Mouse (Mus musculus) hindbrain, embryonic 13.5 days (tissue): ENCODE results near the gene Slc13a3. TPM values are rescaled to one million over a fixed set of nuclear protein-coding genes. Genes with fewer than 3 reads are reported as not detected.

ENCODE experiments used
- ATAC-seq: fragments of 200-750 bp; cut with Nextera tagmentation; 2 replicates; pipeline ENCODE4 v1.8.0; 2017; ENCODE audit warnings: moderate TSS enrichment; ENCODE audit not compliant: low FRiP score
- H3K27ac ChIP-seq: fragments of 300-500 bp; sonication (generic); 2 replicates; pipeline ENCODE4 v1.5.1; 2015; ENCODE audit warnings: inconsistent platforms, mild to moderate bottlenecking, moderate library complexity
- H3K27me3 ChIP-seq: fragments of 300-500 bp; sonication (generic); 2 replicates; pipeline ENCODE4 v1.6.1; 2015; ENCODE audit warnings: mild to moderate bottlenecking, inconsistent platforms
- H3K36me3 ChIP-seq: fragments of 300-500 bp; sonication (generic); 2 replicates; pipeline ENCODE4 v1.6.1; 2015; ENCODE audit warnings: mild to moderate bottlenecking, inconsistent platforms
- H3K4me1 ChIP-seq: fragments of 300-500 bp; sonication (generic); replicated peaks from 2 replicates; pipeline ENCODE4 v1.6.1; 2015; ENCODE audit warnings: inconsistent platforms
- H3K4me2 ChIP-seq: fragments of 300-500 bp; sonication (generic); 2 replicates; pipeline ENCODE4 v1.6.1; 2015; ENCODE audit warnings: inconsistent platforms, mild to moderate bottlenecking, moderate library complexity
- H3K4me3 ChIP-seq: fragments of 300-500 bp; sonication (generic); 2 replicates; pipeline ENCODE4 v1.5.1; 2015; ENCODE audit warnings: mild to moderate bottlenecking, inconsistent platforms
- H3K9ac ChIP-seq: fragments of 300-500 bp; sonication (generic); 2 replicates; pipeline ENCODE4 v1.6.1; 2015; ENCODE audit warnings: mild to moderate bottlenecking, inconsistent platforms
- H3K9me3 ChIP-seq: fragments of 300-500 bp; sonication (generic); 2 replicates; pipeline ENCODE4 v1.6.1; 2016; ENCODE audit warnings: inconsistent platforms
- WGBS: fragments of 180-500 bp; shearing (Covaris S2); methylation state at CpG from one replicate; pipeline ENCODE4 v1.1.7; 2015; 5-methylcytosine and 5-hydroxymethylcytosine counted together
- polyA plus RNA-seq: library from polyadenylated mRNA; unstranded; fragments of >200 nt; fragmentation: Nextera tagmentation; extraction: Ambion mirVana; gene quantifications from 2 replicates; pipeline ENCODE4 v1.2.1, GENCODE M21; 2015

Gene Slc13a3
- polyA plus RNA-seq, 1 experiment from 2014 or later = 2.6 TPM

DNA sequence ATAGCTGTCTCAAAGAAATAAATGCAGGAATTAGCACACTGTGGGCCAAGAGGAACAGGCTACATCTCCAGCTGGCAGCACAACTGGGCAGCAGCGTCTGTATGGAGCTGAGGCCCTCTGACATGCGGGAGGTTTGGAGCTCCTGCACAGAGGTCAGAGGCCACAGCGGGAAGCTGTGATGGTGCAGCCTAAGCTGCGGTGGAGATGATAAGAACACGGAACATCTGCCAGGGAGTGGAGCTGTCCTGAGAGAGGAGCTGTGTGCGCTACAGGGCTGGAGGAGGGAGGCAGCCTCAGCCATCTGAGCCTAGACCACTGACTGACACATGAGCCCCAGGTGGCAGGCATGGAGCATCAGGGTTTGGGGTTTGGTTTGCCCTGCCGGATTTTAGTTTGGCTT is 44.3 kb downstream of the Slc13a3 start:
- H3K27ac ChIP-seq = no peak overlapping the region
- no peaks in the 10 kb centered on the region for H3K27me3 ChIP-seq
- ATAC-seq = no peak
- H3K4me3 ChIP-seq = no peak overlapping the region
- no peaks in the 10 kb centered on the region for H3K36me3 ChIP-seq
- H3K4me2 ChIP-seq = no peak overlapping the region
- H3K9ac ChIP-seq = no peak overlapping the region
- WGBS = 60% methylated on average over 7 of the region's 7 CpGs
- H3K9me3 ChIP-seq = no peaks in the 10 kb centered on the region
- H3K4me1 ChIP-seq = no peaks in the 10 kb centered on the region

DNA sequence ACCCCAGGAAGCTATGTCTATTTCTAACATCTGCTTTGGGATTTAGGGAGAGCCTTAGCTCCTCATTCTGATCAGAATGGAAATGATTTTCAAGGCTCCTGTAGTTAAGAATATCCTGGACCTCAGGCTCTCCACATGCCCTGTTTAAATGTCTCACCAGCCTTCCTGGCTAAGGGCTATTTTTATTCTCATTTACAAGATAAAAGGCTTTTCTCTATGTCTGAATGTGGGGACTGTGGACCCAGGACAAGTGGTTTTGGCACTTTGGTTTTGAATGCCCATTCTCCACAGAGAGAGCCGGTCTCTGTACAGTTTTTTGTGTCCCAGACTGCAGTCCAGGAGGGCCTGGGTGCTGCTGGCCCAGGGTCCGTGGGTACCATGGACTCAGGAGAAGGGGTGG is 52.8 kb downstream of the Slc13a3 start:
- H3K4me1 ChIP-seq = peaks cover 30% of the 10 kb centered on the region
- peak overlapping the region; percentile 64 for H3K27ac ChIP-seq
- no peaks in the 10 kb centered on the region for H3K27me3 ChIP-seq
- WGBS = 42% methylated on average over 2 of the region's 2 CpGs
- H3K4me3 ChIP-seq = no peak overlapping the region
- no peaks in the 10 kb centered on the region for H3K9me3 ChIP-seq
- H3K4me2 ChIP-seq = no peak overlapping the region
- no peak for ATAC-seq
- H3K9ac ChIP-seq = peak overlapping the region; percentile 35
- H3K36me3 ChIP-seq = no peaks in the 10 kb centered on the region

DNA sequence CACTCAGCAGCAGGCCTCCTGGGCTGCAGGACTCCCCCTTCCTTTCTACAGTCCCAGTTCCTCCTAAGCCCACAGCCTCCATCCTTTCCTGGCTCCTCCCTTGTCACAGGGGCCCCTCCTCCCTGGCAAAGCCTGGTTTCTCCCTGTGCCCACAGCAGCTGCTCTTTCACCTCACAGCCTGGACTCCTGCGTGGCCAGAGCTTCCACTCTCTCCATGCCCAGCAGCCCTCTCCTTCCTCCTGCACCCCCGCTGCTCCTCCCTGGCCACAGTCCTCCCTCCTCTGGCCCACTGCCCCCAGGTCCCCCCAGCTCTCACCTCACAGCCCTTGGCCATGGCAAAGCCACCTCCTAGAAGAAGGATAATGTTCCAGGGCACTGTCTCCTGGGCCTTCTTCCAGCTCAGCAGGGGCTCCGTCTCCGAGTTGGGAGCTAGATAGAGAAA is 53.3 kb downstream of the Slc13a3 start:
- no peaks in the 10 kb centered on the region for H3K27me3 ChIP-seq
- H3K4me1 ChIP-seq = peaks cover 35% of the 10 kb centered on the region
- WGBS = 44% methylated on average over 4 of the region's 4 CpGs
- H3K9ac ChIP-seq = peak overlapping the region; percentile 35
- no peak overlapping the region for H3K4me2 ChIP-seq
- H3K27ac ChIP-seq = peak overlapping the region; percentile 64
- H3K9me3 ChIP-seq = no peaks in the 10 kb centered on the region
- no peak overlapping the region for H3K4me3 ChIP-seq
- H3K36me3 ChIP-seq = no peaks in the 10 kb centered on the region
- ATAC-seq = peak; percentile 17; the same call in 1 of the 2 replicates

DNA sequence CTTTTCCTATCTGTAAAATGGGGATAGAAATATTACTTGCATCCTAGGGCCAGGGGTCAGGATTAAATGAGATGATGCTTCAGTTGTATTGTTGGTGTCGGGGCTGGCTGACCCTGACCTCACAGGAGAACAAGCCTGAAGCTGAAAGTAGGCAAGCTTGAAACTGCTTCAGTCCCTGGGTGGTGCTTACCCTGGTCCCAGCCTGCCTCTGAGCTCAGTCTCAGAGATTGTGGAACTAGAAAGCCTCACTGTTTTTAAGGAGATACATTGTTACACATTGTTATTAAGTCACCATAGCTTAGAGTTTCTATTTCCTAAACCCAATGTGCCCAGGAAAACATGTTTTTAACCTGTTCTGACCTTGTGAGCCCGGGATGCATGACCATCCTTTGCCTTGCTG is 54.5 kb downstream of the Slc13a3 start:
- 90% methylated on average over 2 of the region's 2 CpGs for WGBS
- Histone ChIP-seq H3K27me3 (no peaks in the 10 kb centered on the region), H3K27ac (no peak overlapping the region), H3K4me2 (no peak overlapping the region), H3K4me1 (peaks cover 45% of the 10 kb centered on the region), H3K9me3 (no peaks in the 10 kb centered on the region), H3K9ac (no peak overlapping the region), H3K36me3 (no peaks in the 10 kb centered on the region), H3K4me3 (no peak overlapping the region)
- ATAC-seq = no peak

DNA sequence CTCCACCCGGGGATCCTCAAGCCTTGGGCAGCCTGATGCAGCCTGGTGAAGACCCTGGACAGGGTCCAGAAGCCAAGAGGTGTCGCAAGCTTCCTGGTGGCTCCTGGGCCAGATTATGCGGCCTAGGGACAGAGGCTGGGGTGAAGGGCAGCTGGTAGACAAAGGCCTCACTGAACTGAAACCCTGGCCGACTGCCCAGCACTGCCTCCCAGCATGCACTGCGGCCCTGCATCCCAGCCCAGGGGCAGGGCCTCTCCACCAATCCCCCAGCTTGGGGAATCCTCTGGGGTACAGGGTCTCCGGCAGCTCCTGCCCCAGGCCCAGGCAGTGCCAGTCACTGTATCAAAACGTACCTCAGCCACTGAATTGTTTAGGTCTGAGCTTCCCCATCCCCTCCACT is 55.7 kb downstream of the Slc13a3 start:
- ATAC-seq = no peak
- Histone ChIP-seq H3K9ac (0 out of 2 replicates have a peak overlapping the region, but pooled peaks have one; percentile 2), H3K4me2 (no peak overlapping the region), H3K9me3 (no peaks in the 10 kb centered on the region), H3K27me3 (no peaks in the 10 kb centered on the region), H3K36me3 (no peaks in the 10 kb centered on the region), H3K27ac (peak overlapping the region; percentile 63), H3K4me1 (peaks cover 45% of the 10 kb centered on the region), H3K4me3 (no peak overlapping the region)
- 33% methylated on average over 7 of the region's 7 CpGs for WGBS

DNA sequence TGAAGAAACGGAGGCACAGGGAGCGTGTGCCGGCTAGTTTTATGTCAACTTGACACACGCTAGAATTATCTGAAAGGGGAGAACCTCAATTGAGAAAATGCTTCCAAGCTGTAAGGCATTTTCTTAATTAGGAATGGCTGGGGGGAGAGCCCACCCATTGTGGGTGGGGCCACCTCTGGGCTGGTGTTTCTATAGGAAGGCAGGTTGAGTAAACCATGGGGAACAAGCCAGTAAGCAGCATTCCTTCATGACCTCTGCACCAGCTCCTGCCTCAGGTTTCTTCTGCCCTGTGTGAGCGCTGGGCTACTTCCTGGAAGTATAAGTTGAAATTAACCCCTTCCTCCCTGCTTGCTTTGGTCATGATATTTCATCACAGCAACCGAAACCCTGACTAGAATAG is 57.2 kb downstream of the Slc13a3 start:
- WGBS = 72% methylated on average over 6 of the region's 6 CpGs
- no peaks in the 10 kb centered on the region for H3K27me3 ChIP-seq
- no peak overlapping the region for H3K4me3 ChIP-seq
- H3K9ac ChIP-seq = no peak overlapping the region
- ATAC-seq = no peak
- no peaks in the 10 kb centered on the region for H3K9me3 ChIP-seq
- H3K36me3 ChIP-seq = no peaks in the 10 kb centered on the region
- peaks cover 45% of the 10 kb centered on the region for H3K4me1 ChIP-seq
- H3K27ac ChIP-seq = no peak overlapping the region
- no peak overlapping the region for H3K4me2 ChIP-seq

DNA sequence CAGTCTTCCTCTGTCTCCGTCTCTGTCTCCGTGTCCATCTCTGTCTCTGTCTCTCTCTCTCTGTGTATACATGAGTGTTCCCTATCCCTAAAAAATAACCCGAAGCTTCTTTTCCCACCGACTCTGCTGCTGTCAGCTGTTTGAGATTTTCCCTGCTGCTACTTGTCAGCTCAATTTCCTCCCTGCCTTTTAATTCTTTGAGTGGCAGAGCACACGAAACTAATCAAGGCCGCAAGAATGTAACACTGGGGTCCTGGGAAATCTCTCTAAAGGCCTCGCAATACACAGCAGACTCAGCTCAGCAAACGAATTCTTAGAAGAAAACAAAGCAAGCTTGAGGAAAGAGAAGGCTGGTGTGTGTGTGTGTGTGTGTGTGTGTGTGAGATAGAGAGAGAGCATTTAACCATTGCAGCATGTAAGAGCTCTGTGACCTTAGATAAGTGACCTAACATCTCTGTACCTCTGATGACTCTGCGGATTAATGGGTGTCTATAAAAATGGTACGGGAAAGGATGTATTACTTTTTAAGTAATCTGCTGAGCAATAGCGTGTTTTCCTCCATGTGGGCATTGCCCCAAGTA is 57.8 kb downstream of the Slc13a3 start:
- Histone ChIP-seq H3K9me3 (no peaks in the 10 kb centered on the region), H3K4me2 (no peak overlapping the region), H3K4me3 (no peak overlapping the region), H3K4me1 (peaks cover 41% of the 10 kb centered on the region), H3K27me3 (no peaks in the 10 kb centered on the region), H3K27ac (peak overlapping the region; percentile 55; the same call in 1 of the 2 replicates), H3K9ac (no peak overlapping the region), H3K36me3 (no peaks in the 10 kb centered on the region)
- ATAC-seq = no peak
- WGBS = 50% methylated on average over 11 of the region's 11 CpGs

DNA sequence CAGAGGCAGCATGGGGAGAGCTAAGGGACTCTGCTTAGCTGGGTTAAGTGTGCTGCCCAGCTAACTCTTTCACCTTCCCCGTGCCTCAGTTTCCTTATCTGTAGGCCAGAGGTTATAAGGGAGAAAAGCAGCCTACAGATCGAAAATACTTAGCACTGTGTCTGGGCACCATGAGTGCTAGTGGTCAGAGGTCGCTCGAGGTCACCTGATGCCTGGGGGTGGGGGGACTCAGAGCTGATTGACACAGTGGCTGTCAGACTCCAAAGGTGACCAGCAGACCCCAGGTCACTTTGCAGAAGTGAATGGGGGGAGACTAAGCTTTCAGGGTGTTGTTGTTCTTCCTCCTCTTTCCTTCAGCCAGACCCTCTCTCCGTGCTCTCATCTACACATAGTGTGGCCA is 58.7 kb downstream of the Slc13a3 start:
- peaks cover 33% of the 10 kb centered on the region for H3K4me1 ChIP-seq
- H3K9me3 ChIP-seq = no peaks in the 10 kb centered on the region
- no peak for ATAC-seq
- H3K4me2 ChIP-seq = no peak overlapping the region
- no peaks in the 10 kb centered on the region for H3K36me3 ChIP-seq
- no peak overlapping the region for H3K4me3 ChIP-seq
- H3K27me3 ChIP-seq = no peaks in the 10 kb centered on the region
- peak overlapping the region; percentile 55 for H3K27ac ChIP-seq
- 77% methylated on average over 5 of the region's 5 CpGs for WGBS
- H3K9ac ChIP-seq = no peak overlapping the region

DNA sequence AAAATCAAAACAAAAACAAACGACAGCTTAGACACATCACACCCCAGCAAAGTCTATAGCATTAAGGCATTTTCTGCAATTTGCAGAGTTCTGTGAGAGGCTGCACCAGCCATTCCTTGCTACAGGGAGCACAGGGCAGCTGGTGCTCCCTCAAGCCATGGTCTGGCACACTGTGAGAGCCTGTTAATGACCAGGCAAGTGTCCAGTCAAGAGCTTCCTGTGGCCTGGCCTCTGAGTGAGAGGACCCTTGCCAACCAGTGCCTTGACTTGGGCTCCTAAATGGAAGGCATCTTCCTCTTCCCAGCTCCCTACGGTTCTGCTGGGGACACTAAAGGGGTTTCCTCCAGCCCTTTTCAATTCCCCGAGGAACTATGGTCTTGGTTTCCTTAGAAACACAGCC is 59.1 kb downstream of the Slc13a3 start:
- no peaks in the 10 kb centered on the region for H3K36me3 ChIP-seq
- H3K27me3 ChIP-seq = no peaks in the 10 kb centered on the region
- 40% methylated on average over 3 of the region's 3 CpGs for whole genome bisulfite sequencing
- no peak overlapping the region for H3K4me3 ChIP-seq
- H3K4me1 ChIP-seq = peaks cover 31% of the 10 kb centered on the region
- peak overlapping the region; percentile 48; the same call in 1 of the 2 replicates for H3K27ac ChIP-seq
- H3K9me3 ChIP-seq = no peaks in the 10 kb centered on the region
- no peak overlapping the region for H3K9ac ChIP-seq
- no peak for ATAC-seq
- H3K4me2 ChIP-seq = no peak overlapping the region

DNA sequence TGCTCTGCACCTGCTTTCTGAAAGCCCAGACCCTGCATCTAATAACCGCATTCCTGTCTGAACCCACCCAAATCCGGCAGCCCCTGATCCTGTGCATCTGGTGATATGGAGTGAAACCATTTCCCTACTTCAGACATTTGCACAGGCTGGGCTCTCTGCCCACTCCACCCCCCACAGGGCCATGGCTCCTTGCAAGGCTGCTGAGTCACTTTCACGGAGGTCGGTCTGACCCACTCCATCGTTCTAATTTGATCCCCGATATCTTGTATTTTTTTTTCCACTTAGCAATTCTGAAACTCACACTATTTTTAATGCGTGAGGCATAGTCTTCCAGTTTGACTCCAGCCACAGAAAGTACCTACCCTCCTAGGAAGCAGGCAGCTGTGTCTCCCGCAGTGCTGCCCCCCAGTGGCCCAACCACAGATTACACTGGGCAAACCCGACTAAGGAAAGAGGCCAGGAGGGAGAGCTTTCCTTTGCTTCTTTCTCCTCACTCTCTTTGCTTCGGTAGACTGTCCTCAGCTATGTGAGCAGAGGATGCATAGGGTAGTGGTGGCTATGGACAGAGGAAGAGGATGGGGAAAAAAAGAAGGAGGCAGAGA is 65.2 kb downstream of the Slc13a3 start:
- H3K36me3 ChIP-seq = no peaks in the 10 kb centered on the region
- ATAC-seq = no peak

DNA sequence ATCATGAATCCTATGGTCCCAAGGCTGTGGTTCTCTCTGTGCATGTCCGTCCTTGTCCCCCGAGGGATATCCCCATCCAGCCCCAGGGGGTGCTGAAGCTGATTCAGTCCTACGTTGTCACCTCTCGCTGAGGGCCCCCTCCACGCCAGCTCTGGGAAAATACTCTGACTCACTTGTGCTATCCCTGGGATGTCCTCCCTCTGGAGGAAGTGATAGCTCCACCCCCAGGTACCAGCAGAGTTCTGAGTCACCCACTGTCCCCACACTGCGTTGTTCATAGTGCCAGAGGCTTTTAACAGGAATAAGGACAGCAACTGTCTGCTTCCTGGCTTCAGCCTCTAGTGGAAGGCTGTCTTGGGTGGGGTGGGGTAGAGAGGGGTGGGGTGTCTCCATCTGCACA is 67.7 kb downstream of the Slc13a3 start:
- H3K27me3 ChIP-seq = no peaks in the 10 kb centered on the region
- no peaks in the 10 kb centered on the region for H3K9me3 ChIP-seq
- no peak overlapping the region for H3K9ac ChIP-seq
- H3K27ac ChIP-seq = no peak overlapping the region
- ATAC-seq = no peak
- no peaks in the 10 kb centered on the region; the same call in 1 of the 2 replicates for H3K4me1 ChIP-seq
- no peak overlapping the region for H3K4me3 ChIP-seq
- H3K36me3 ChIP-seq = no peaks in the 10 kb centered on the region
- WGBS = 79% methylated on average over 6 of the region's 6 CpGs
- no peak overlapping the region for H3K4me2 ChIP-seq

More for the DNA sequence above, 65.2 kb downstream of the Slc13a3 start:
- Histone ChIP-seq H3K4me2 (no peak overlapping the region), H3K9me3 (no peaks in the 10 kb centered on the region), H3K27me3 (no peaks in the 10 kb centered on the region), H3K4me3 (no peak overlapping the region), H3K27ac (no peak overlapping the region), H3K4me1 (no peaks in the 10 kb centered on the region; the same call in 1 of the 2 replicates), H3K9ac (no peak overlapping the region)
- 43% methylated on average over 10 of the region's 10 CpGs for WGBS

DNA sequence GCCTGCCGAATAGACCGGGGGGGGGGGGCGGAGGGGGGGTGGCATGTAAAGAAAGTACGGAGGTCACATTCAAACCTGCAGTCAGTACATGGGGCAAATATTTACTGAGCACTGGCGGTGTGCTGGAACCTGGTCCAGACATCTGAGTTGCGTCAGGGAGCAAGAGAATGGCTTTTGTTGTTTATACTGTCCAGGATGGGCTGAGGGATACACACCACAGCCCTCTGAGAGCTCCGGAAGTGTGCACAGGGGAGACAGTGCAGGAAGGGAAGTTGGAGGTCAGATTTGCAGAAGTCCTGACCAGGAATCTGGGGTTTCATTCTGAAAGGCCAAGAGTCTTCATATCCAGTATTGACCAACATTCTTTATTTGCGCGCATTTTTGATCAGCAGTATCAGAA is 68.1 kb downstream of the Slc13a3 start:
- H3K27ac ChIP-seq = no peak overlapping the region
- no peaks in the 10 kb centered on the region for H3K9me3 ChIP-seq
- H3K4me3 ChIP-seq = no peak overlapping the region
- ATAC-seq = no peak
- H3K27me3 ChIP-seq = no peaks in the 10 kb centered on the region
- H3K4me2 ChIP-seq = no peak overlapping the region
- no peak overlapping the region for H3K9ac ChIP-seq
- H3K4me1 ChIP-seq = no peaks in the 10 kb centered on the region; the same call in 1 of the 2 replicates
- WGBS = 78% methylated on average over 9 of the region's 9 CpGs
- H3K36me3 ChIP-seq = no peaks in the 10 kb centered on the region
